Mouse (Mus musculus): ENCODE data around the gene Iqsec1.

DNA sequence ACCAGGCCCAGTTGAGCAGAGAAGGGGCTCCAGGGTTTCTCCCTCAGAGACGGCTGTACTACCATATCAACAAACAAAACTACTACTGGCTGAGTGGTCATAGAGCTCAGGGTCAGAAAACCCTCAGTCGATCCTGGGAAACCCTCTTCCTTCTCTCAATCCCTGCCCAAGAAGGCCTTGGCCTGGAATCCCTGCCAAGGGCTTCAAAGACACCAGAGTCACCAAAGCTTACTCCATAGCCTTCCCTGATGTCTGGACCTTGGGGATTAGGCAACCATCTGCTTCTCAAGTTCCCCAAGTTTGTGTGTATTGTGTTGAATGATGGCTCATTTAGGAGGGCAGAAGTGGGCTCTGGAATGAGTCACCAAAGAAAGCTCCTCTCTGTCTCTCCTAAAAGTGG is 296.6 kb downstream of the Iqsec1 start:
- no peak for TF ChIP-seq POLR2A (IDR thresholded peaks at IDR 0.05; ENCODE audit: low read depth, low read length)
- TF ChIP-seq CTCF (IDR thresholded peaks at IDR 0.05; ENCODE audit: extremely low read depth, insufficient read length, insufficient replicate concordance, low read depth, low read length), result no peak
